Mouse (Mus musculus): ENCODE measurements around the gene Usp37. TPM values are rescaled to one million over a fixed set of nuclear protein-coding genes. Genes with fewer than 3 reads are reported as not detected.
A peak's percentile ranks its signal among the peaks of the same experiment; 100 is the strongest.
"Not testable (repeated sequence)": the region's sequence is repeated elsewhere in the genome, so short reads cannot be mapped to it uniquely, and the experiment has no call there.

Usp37 gene
- polyA plus RNA-seq, 1 experiment from 2014 or later: 22.1 TPM

GRCm38 (mm10) chr1:74565834-74566233 is 21.8 kb upstream of the Usp37 start:
- H3K36me3 ChIP-seq (ENCODE audit: control insufficient read depth, insufficient read depth, low read length): peaks cover 62% of the 10 kb centered on the region
- no peaks in the 10 kb centered on the region for H3K27me3 ChIP-seq (ENCODE audit: control insufficient read depth, insufficient read depth, low read length)
- no peaks in the 10 kb centered on the region for H3K9me3 ChIP-seq (ENCODE audit: control insufficient read depth, low read length)
- no peak overlapping the region for H3K4me2 ChIP-seq (ENCODE audit: low read length)
- no peak for ATAC-seq (ENCODE audit: insufficient number of reproducible peaks, insufficient read depth, low FRiP score, low read depth)
- no peak overlapping the region for H3K9ac ChIP-seq (ENCODE audit: low read length)
- H3K4me1 ChIP-seq (ENCODE audit: control insufficient read depth in 2 of 2, insufficient read depth in 2 of 2, low read length in 2 of 2): no peaks in the 10 kb centered on the region
- WGBS: 91% methylated on average over 6 of the region's 6 CpGs
- H3K27ac ChIP-seq (replicated peaks in 1 of 2; ENCODE audit: control insufficient read depth in 1 of 2, insufficient read depth in 1 of 2, low read depth in 2 of 2, low read length in 2 of 2): no peak overlapping the region
- no peak overlapping the region for H3K4me3 ChIP-seq (ENCODE audit: control insufficient read depth in 1 of 2, insufficient read depth in 1 of 2, low read depth in 1 of 2, low read length in 2 of 2)

GRCm38 (mm10) chr1:74559061-74559460 is 15.0 kb upstream of the Usp37 start:
- Histone ChIP-seq H3K36me3 (ENCODE audit: control insufficient read depth, insufficient read depth, low read length) (no peaks in the 10 kb centered on the region), H3K4me3 (ENCODE audit: control insufficient read depth in 1 of 2, insufficient read depth in 1 of 2, low read depth in 1 of 2, low read length in 2 of 2) (no peak overlapping the region), H3K4me2 (ENCODE audit: low read length) (no peak overlapping the region), H3K27ac (replicated peaks in 1 of 2; ENCODE audit: control insufficient read depth in 1 of 2, insufficient read depth in 1 of 2, low read depth in 2 of 2, low read length in 2 of 2) (no peak overlapping the region), H3K9ac (ENCODE audit: low read length) (no peak overlapping the region), H3K4me1 (ENCODE audit: control insufficient read depth in 2 of 2, insufficient read depth in 2 of 2, low read length in 2 of 2) (no peaks in the 10 kb centered on the region), H3K9me3 (ENCODE audit: control insufficient read depth, low read length) (no peaks in the 10 kb centered on the region), H3K27me3 (ENCODE audit: control insufficient read depth, insufficient read depth, low read length) (no peaks in the 10 kb centered on the region)
- no peak for ATAC-seq (ENCODE audit: insufficient number of reproducible peaks, insufficient read depth, low FRiP score, low read depth)
- 87% methylated on average over 5 of the region's 5 CpGs for WGBS

DNA sequence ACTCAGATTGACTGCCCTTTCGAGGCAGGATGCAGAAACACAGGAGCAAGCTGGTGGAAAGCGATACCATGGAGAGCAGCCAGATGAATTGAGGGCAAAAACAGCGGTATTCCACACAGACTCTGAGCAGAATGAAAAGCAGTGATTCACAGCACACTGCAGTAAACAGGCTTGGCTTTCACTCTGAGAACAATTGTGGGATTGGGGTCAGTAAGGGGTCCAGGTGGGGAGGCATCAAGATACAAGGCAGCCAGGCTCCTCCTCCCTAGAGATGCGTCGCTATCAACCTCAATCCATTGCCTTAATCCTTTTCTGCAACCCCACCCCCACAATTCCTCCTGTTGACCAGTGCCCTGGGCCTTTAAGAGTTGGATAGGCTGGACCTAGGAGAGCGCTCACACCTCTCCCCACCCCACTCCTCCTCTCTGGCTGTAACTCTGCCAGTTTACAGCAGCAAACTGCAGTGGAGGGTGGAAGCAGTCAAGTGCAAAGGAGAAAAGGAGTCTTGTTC is 1.6 kb downstream of the Usp37 start, which contains the start of gene Plcd4:
Gene Plcd4 (plus strand): TSS at position 438 of the 511 bp plus-strand sequence.
- Histone ChIP-seq H3K36me3 (ENCODE audit: control insufficient read depth, insufficient read depth, low read length) (no peaks in the 10 kb centered on the region), H3K4me1 (ENCODE audit: control insufficient read depth in 2 of 2, insufficient read depth in 2 of 2, low read length in 2 of 2) (peaks cover 0 to 4% of the 10 kb centered on the region in 2 experiments; a peak in 1 of 4 replicates), H3K4me2 (ENCODE audit: low read length) (peak within 1 kb of the TSS; percentile 17), H3K9ac (ENCODE audit: low read length) (no peak within 1 kb of the TSS), H3K27me3 (ENCODE audit: control insufficient read depth, insufficient read depth, low read length) (no peaks in the 10 kb centered on the region), H3K9me3 (ENCODE audit: control insufficient read depth, low read length) (no peaks in the 10 kb centered on the region), H3K4me3 (ENCODE audit: control insufficient read depth in 1 of 2, insufficient read depth in 1 of 2, low read depth in 1 of 2, low read length in 2 of 2) (no peak within 1 kb of the TSS), H3K27ac (replicated peaks in 1 of 2; ENCODE audit: control insufficient read depth in 1 of 2, insufficient read depth in 1 of 2, low read depth in 2 of 2, low read length in 2 of 2) (no peak within 1 kb of the TSS)
- 8% methylated on average over 6 of the region's 6 CpGs for WGBS
- ATAC-seq (ENCODE audit: insufficient number of reproducible peaks, insufficient read depth, low FRiP score, low read depth): no peak

- H3K27me3 ChIP-seq (ENCODE audit: control insufficient read depth, insufficient read depth, low read length): no peaks in the 10 kb centered on the region
- no peak for ATAC-seq (ENCODE audit: insufficient number of reproducible peaks, insufficient read depth, low FRiP score, low read depth)
These were observed 5.4 kb downstream of the Usp37 start for GRCm38 (mm10) chr1:74538650-74539049.

DNA sequence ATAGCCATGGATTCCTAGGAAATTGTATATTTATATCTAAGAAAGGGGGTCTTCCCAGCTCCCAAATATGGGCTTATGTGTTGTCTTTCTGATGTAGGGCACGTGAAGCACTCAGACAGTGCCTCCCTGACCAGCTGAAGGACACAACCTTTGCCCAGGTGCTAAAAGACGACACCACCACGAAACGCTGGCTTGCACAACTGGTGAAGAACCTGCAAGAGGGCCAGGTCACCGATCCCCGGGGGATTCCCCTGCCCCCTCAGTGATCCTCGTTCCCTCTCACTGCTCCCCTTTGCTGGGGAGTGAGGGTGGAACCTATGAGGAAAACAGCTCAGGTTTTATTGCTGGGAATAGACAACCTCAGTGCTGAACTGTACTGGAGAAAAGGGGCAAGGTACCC is 15.5 kb downstream of the Usp37 start:
- 95% methylated on average over 7 of the region's 7 CpGs for WGBS
- Histone ChIP-seq H3K9me3 (ENCODE audit: control insufficient read depth, low read length) (no peaks in the 10 kb centered on the region), H3K27ac (replicated peaks in 1 of 2; ENCODE audit: control insufficient read depth in 1 of 2, insufficient read depth in 1 of 2, low read depth in 2 of 2, low read length in 2 of 2) (no peak overlapping the region), H3K27me3 (ENCODE audit: control insufficient read depth, insufficient read depth, low read length) (no peaks in the 10 kb centered on the region), H3K4me1 (ENCODE audit: control insufficient read depth in 2 of 2, insufficient read depth in 2 of 2, low read length in 2 of 2) (no peaks in the 10 kb centered on the region), H3K4me2 (ENCODE audit: low read length) (no peak overlapping the region), H3K9ac (ENCODE audit: low read length) (no peak overlapping the region), H3K4me3 (ENCODE audit: control insufficient read depth in 1 of 2, insufficient read depth in 1 of 2, low read depth in 1 of 2, low read length in 2 of 2) (no peak overlapping the region), H3K36me3 (ENCODE audit: control insufficient read depth, insufficient read depth, low read length) (peaks cover 94% of the 10 kb centered on the region)
- ATAC-seq (ENCODE audit: insufficient number of reproducible peaks, insufficient read depth, low FRiP score, low read depth): no peak

More at GRCm38 (mm10) chr1:74538650-74539049, 5.4 kb downstream of the Usp37 start:
- H3K27ac ChIP-seq (replicated peaks in 1 of 2; ENCODE audit: control insufficient read depth in 1 of 2, insufficient read depth in 1 of 2, low read depth in 2 of 2, low read length in 2 of 2): no peak overlapping the region
- no peak overlapping the region for H3K4me3 ChIP-seq (ENCODE audit: control insufficient read depth in 1 of 2, insufficient read depth in 1 of 2, low read depth in 1 of 2, low read length in 2 of 2)
- no peaks in the 10 kb centered on the region for H3K36me3 ChIP-seq (ENCODE audit: control insufficient read depth, insufficient read depth, low read length)
- no peak overlapping the region for H3K4me2 ChIP-seq (ENCODE audit: low read length)
- no peaks in the 10 kb centered on the region for H3K9me3 ChIP-seq (ENCODE audit: control insufficient read depth, low read length)
- H3K4me1 ChIP-seq (ENCODE audit: control insufficient read depth in 2 of 2, insufficient read depth in 2 of 2, low read length in 2 of 2): peaks cover 0 to 4% of the 10 kb centered on the region in 2 experiments; a peak in 1 of 4 replicates
- no peak overlapping the region for H3K9ac ChIP-seq (ENCODE audit: low read length)

DNA sequence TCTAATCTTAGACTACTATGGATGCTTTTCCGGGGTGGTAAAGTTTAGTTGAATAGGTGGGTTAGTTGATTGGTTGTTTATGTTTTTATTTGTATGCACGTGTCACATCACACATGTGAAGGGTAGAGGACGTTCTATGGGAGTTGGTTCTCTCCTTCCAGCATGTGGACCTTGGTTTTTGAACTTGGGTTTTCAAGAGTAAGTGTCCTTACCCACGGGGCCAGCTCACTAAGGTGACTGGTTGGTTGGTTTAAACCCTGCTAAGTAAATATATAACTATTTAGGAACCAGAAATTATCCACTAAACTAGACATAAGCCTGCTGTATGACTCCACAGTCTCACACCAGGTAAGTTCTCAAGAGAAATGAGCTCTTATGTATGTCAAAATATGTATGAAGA is 19.3 kb downstream of the Usp37 start:
- WGBS: 92% methylated on average over 4 of the region's 4 CpGs
- H3K36me3 ChIP-seq (ENCODE audit: control insufficient read depth, insufficient read depth, low read length): peaks cover 97% of the 10 kb centered on the region
- H3K27ac ChIP-seq (replicated peaks in 1 of 2; ENCODE audit: control insufficient read depth in 1 of 2, insufficient read depth in 1 of 2, low read depth in 2 of 2, low read length in 2 of 2): no peak overlapping the region
- H3K4me2 ChIP-seq (ENCODE audit: low read length): no peak overlapping the region
- no peaks in the 10 kb centered on the region for H3K9me3 ChIP-seq (ENCODE audit: control insufficient read depth, low read length)
- no peaks in the 10 kb centered on the region for H3K4me1 ChIP-seq (ENCODE audit: control insufficient read depth in 2 of 2, insufficient read depth in 2 of 2, low read length in 2 of 2)
- no peak for ATAC-seq (ENCODE audit: insufficient number of reproducible peaks, insufficient read depth, low FRiP score, low read depth)
- no peak overlapping the region for H3K4me3 ChIP-seq (ENCODE audit: control insufficient read depth in 1 of 2, insufficient read depth in 1 of 2, low read depth in 1 of 2, low read length in 2 of 2)
- H3K27me3 ChIP-seq (ENCODE audit: control insufficient read depth, insufficient read depth, low read length): no peaks in the 10 kb centered on the region
- no peak overlapping the region for H3K9ac ChIP-seq (ENCODE audit: low read length)

- no peaks in the 10 kb centered on the region for H3K4me1 ChIP-seq (ENCODE audit: control insufficient read depth in 2 of 2, insufficient read depth in 2 of 2, low read length in 2 of 2)
- H3K4me2 ChIP-seq (ENCODE audit: low read length): no peak overlapping the region
- ATAC-seq (ENCODE audit: insufficient number of reproducible peaks, insufficient read depth, low FRiP score, low read depth): no peak
- H3K36me3 ChIP-seq (ENCODE audit: control insufficient read depth, insufficient read depth, low read length): peaks cover 83% of the 10 kb centered on the region
- H3K9me3 ChIP-seq (ENCODE audit: control insufficient read depth, low read length): no peaks in the 10 kb centered on the region
- H3K27ac ChIP-seq (replicated peaks in 1 of 2; ENCODE audit: control insufficient read depth in 1 of 2, insufficient read depth in 1 of 2, low read depth in 2 of 2, low read length in 2 of 2): no peak overlapping the region
- no peak overlapping the region for H3K9ac ChIP-seq (ENCODE audit: low read length)
- H3K27me3 ChIP-seq (ENCODE audit: control insufficient read depth, insufficient read depth, low read length): no peaks in the 10 kb centered on the region
- H3K4me3 ChIP-seq (ENCODE audit: control insufficient read depth in 1 of 2, insufficient read depth in 1 of 2, low read depth in 1 of 2, low read length in 2 of 2): no peak overlapping the region
These were observed 24.2 kb downstream of the Usp37 start for GRCm38 (mm10) chr1:74519875-74520274.

DNA sequence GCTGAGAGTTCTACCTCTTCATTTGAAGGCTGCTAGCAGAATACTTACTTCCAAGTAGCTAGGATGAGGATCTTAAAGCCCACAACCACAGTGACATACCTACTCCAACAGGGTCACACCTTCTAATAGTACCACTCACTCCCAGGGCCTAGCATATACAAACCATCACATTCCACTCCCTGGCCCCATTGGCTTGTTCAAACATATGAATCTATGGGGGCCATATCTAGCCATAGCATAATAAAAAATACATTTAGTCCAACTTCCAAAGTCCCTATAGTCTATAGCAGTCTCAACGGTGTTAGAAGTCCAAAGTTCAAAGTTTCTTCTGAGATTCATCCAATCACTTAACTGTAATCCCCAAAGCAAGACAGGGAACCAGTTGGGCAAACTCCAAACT is 31.1 kb downstream of the Usp37 start:
- WGBS: 98% methylated on average over 1 of the region's 1 CpGs
- not testable (repeated sequence) for H3K4me2 ChIP-seq (ENCODE audit: low read length); H3K9ac ChIP-seq (ENCODE audit: low read length); H3K4me3 ChIP-seq (ENCODE audit: control insufficient read depth in 1 of 2, insufficient read depth in 1 of 2, low read depth in 1 of 2, low read length in 2 of 2); ATAC-seq (ENCODE audit: insufficient number of reproducible peaks, insufficient read depth, low FRiP score, low read depth); H3K27ac ChIP-seq (replicated peaks in 1 of 2; ENCODE audit: control insufficient read depth in 1 of 2, insufficient read depth in 1 of 2, low read depth in 2 of 2, low read length in 2 of 2); H3K4me1 ChIP-seq (ENCODE audit: control insufficient read depth in 2 of 2, insufficient read depth in 2 of 2, low read length in 2 of 2); H3K27me3 ChIP-seq (ENCODE audit: control insufficient read depth, insufficient read depth, low read length); H3K9me3 ChIP-seq (ENCODE audit: control insufficient read depth, low read length)
- peaks cover 36% of the 10 kb centered on the region for H3K36me3 ChIP-seq (ENCODE audit: control insufficient read depth, insufficient read depth, low read length)

All from heart, embryonic 14.5 days (tissue).